Mouse (Mus musculus): ENCODE measurements around the gene Mmp2. TPM values are rescaled to one million over a fixed set of nuclear protein-coding genes. Genes with fewer than 3 reads are reported as not detected.

Gene Mmp2
- total and polyA plus RNA-seq, 3 experiments: not detected

DNA sequence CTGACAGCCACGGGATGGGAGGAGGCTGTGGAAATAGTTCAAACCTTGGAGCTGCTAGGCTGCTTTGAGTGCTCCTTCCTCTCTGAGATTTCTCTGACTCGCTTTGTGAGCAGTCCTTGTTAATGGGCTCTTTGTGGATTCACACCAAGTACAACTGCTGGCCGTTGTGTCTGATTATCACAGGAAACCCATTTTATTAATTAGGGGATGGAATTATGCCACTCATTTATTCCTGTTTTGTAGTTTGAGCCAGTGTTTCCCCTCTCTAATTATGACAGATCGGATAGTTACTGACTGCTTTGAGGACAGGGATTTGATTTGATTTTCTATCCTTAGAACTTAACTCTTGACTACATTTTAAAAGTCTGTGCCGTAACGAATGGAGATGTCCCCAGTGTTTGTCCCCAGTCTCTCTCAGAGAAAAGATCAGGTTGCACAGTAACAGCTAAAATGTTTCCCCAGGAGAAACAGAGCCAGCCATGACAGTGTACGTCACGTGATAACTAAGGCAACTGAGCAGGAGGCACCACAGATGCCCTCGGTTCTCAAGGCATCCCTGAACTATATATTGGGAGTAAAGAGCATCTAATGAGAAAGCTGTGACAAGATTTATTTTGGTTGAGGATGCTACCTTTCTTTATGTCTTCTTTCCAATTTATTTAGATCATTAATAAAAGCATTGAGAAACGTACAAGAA is 45.1 kb downstream of the Mmp2 start:
- Histone ChIP-seq H3K4me1 (ENCODE audit: control insufficient read depth in 1 of 2, insufficient read depth in 2 of 2) (no peaks in the 10 kb centered on the region), H3K79me2 (replicated peaks; ENCODE audit: control insufficient read depth, extremely low read depth, insufficient read depth, poor library complexity, severe bottlenecking) (no peaks in the 10 kb centered on the region), H3K27ac (ENCODE audit: insufficient read depth, low read depth) (no peak overlapping the region), H3K4me2 (ENCODE audit: insufficient read depth, low read depth, poor library complexity, severe bottlenecking) (no peak overlapping the region), H3K9ac (ENCODE audit: insufficient read depth, low read depth) (no peak overlapping the region), H3K36me3 (replicated peaks in 1 of 2; ENCODE audit: control insufficient read depth in 1 of 2, insufficient read depth in 1 of 2, low read length in 1 of 2) (no peaks in the 10 kb centered on the region), H3K4me3 (replicated peaks in 1 of 3; ENCODE audit: low read depth in 2 of 3, low read length in 2 of 3, poor library complexity in 1 of 3) (no peak overlapping the region), H3K27me3 (replicated peaks) (no peaks in the 10 kb centered on the region), H3K9me3 (replicated peaks; ENCODE audit: low read length) (peaks cover 70% of the 10 kb centered on the region)
- in situ Hi-C loops (cut with MboI; ENCODE audit: low pct_ligation_motif_present, low pct_unique_long_range_greater_than_20kb, low sequenced_read_pairs): no loop called here
- dilution Hi-C loops (cut with MboI; ENCODE audit: extremely low pct_ligation_motif_present, extremely low pct_unique_long_range_greater_than_20kb, low sequenced_read_pairs): no loop called here
- TF ChIP-seq ELF1 (IDR thresholded peaks at IDR 0.05; ENCODE audit: low read depth, low read length): no peak
- no peak for TF ChIP-seq ZC3H11A (IDR thresholded peaks at IDR 0.05; ENCODE audit: low read depth, low read length)
- no peak for TF ChIP-seq JUN (IDR thresholded peaks at IDR 0.05; ENCODE audit: insufficient read depth, low read depth, low read length)
- no peak for TF ChIP-seq JUND (conservative IDR thresholded peaks at IDR 0.05; ENCODE audit: low read depth, low read length)
- TF ChIP-seq NRF1 (IDR thresholded peaks at IDR 0.05; ENCODE audit: low read depth, low read length): no peak
- TF ChIP-seq ZMIZ1 (IDR thresholded peaks at IDR 0.05; ENCODE audit: low read depth, low read length): no peak
- TF ChIP-seq IRF4 (IDR thresholded peaks at IDR 0.05; ENCODE audit: low read depth, low read length): no peak
- TF ChIP-seq POLR2AphosphoS2 (IDR thresholded peaks at IDR 0.05; ENCODE audit: low read depth, low read length): no peak
- TF ChIP-seq MEF2A (IDR thresholded peaks at IDR 0.05; ENCODE audit: borderline replicate concordance, low read depth, low read length): no peak
- TF ChIP-seq SMC3 (IDR thresholded peaks at IDR 0.05; ENCODE audit: low read depth, low read length): no peak
- TF ChIP-seq TBP (conservative IDR thresholded peaks at IDR 0.05; ENCODE audit: low read depth, low read length): no peak
- TF ChIP-seq ZKSCAN1 (IDR thresholded peaks at IDR 0.05; ENCODE audit: borderline replicate concordance, low read depth, low read length): no peak
- no peak for TF ChIP-seq RCOR1 (conservative IDR thresholded peaks at IDR 0.05; ENCODE audit: low read depth, low read length)
- TF ChIP-seq TCF12 (IDR thresholded peaks at IDR 0.05; ENCODE audit: low read depth, low read length): no peak
- no peak for DNase-seq (ENCODE audit: extremely low read depth)

DNA sequence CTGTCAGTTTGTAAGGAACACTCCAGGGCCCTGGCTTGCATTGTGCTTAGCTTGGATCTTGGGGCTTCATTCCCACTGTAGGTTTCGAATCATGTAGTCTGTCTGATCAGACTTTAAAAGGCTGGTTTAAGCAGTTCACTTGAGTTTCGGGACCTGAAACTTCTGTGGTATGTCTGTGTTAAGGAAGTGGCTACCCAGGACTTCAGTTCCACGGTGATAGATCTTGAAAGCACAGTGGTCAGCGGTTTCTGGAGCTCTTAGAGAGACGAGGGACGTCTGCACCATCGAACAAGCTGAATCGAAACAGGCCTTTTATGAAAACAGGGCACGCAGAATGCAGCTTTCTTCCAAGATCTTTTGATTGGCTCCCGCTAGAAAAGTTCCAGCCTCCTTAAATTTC is 48.7 kb downstream of the Mmp2 start:
- H3K79me2 ChIP-seq (replicated peaks; ENCODE audit: control insufficient read depth, extremely low read depth, insufficient read depth, poor library complexity, severe bottlenecking): no peaks in the 10 kb centered on the region
- no peak for DNase-seq (ENCODE audit: extremely low read depth)
- peaks cover 60% of the 10 kb centered on the region for H3K9me3 ChIP-seq (replicated peaks; ENCODE audit: low read length)
- H3K4me1 ChIP-seq (ENCODE audit: control insufficient read depth in 1 of 2, insufficient read depth in 2 of 2): no peaks in the 10 kb centered on the region
- no peaks in the 10 kb centered on the region for H3K36me3 ChIP-seq (replicated peaks in 1 of 2; ENCODE audit: control insufficient read depth in 1 of 2, insufficient read depth in 1 of 2, low read length in 1 of 2)
- H3K27me3 ChIP-seq (replicated peaks): no peaks in the 10 kb centered on the region
- no peak overlapping the region for H3K4me2 ChIP-seq (ENCODE audit: insufficient read depth, low read depth, poor library complexity, severe bottlenecking)
- no peak overlapping the region for H3K27ac ChIP-seq (ENCODE audit: insufficient read depth, low read depth)
- dilution Hi-C loops (cut with MboI; ENCODE audit: extremely low pct_ligation_motif_present, extremely low pct_unique_long_range_greater_than_20kb, low sequenced_read_pairs) (no loop called here), in situ Hi-C loops (cut with MboI; ENCODE audit: low pct_ligation_motif_present, low pct_unique_long_range_greater_than_20kb, low sequenced_read_pairs) (no loop called here)
- TF ChIP-seq MAFK (IDR thresholded peaks at IDR 0.05; ENCODE audit: insufficient replicate concordance, low read length) (no peak), USF1 (IDR thresholded peaks at IDR 0.05; ENCODE audit: low read depth, low read length) (no peak), JUN (IDR thresholded peaks at IDR 0.05; ENCODE audit: insufficient read depth, low read depth, low read length) (no peak), EP300 (IDR thresholded peaks at IDR 0.05; ENCODE audit: low read length) (no peak), RCOR1 (conservative IDR thresholded peaks at IDR 0.05; ENCODE audit: low read depth, low read length) (no peak), IRF4 (IDR thresholded peaks at IDR 0.05; ENCODE audit: low read depth, low read length) (no peak), HCFC1 (IDR thresholded peaks at IDR 0.05; ENCODE audit: low read depth, low read length) (no peak), ZNF384 (IDR thresholded peaks at IDR 0.05; ENCODE audit: low read depth, low read length) (no peak), MAX (IDR thresholded peaks at IDR 0.05; ENCODE audit: low read length) (no peak), CHD2 (IDR thresholded peaks at IDR 0.05; ENCODE audit: low read length) (no peak), POLR2A (IDR thresholded peaks at IDR 0.05; ENCODE audit: low read depth, low read length) (no peak)
- no peak overlapping the region for H3K4me3 ChIP-seq (replicated peaks in 1 of 3; ENCODE audit: low read depth in 2 of 3, low read length in 2 of 3, poor library complexity in 1 of 3)
- H3K9ac ChIP-seq (ENCODE audit: insufficient read depth, low read depth): no peak overlapping the region

Measured in CH12.LX (cell line).